Mouse (Mus musculus) cerebral cortex, adult 2 months (tissue): ENCODE data around the gene Gm6676.

Experiments used
- WGBS: fragments of 180-500 bp; shearing (Covaris S2); methylation state at CpG from one replicate; pipeline ENCODE4 v1.1.7; 2018; 5-methylcytosine and 5-hydroxymethylcytosine counted together

The Gm6676 gene

DNA sequence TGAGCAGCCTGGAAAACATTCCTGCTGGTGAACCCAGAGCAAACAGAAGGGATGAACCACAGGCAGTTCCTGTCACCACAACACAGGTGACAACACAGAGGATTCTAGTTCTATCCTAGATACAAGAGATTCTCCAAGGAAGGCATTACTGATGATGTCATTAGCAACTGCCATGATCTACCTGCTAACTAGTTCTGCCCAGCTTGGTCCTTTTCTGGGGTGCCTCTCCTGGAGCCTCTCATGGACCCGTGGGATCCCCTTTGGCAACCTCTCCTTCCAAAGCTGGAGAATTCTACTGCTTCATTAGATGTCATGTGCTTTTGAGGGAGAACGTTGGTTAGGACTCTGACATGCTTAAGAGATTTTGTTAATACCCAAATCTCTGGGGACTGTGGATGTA lies at the start of gene Gm6676:
Gene Gm6676 (minus strand): TSS at position 101 of the 400 bp plus-strand sequence.
- WGBS = no CpG with 5 or more reads among the region's 2 CpGs

DNA sequence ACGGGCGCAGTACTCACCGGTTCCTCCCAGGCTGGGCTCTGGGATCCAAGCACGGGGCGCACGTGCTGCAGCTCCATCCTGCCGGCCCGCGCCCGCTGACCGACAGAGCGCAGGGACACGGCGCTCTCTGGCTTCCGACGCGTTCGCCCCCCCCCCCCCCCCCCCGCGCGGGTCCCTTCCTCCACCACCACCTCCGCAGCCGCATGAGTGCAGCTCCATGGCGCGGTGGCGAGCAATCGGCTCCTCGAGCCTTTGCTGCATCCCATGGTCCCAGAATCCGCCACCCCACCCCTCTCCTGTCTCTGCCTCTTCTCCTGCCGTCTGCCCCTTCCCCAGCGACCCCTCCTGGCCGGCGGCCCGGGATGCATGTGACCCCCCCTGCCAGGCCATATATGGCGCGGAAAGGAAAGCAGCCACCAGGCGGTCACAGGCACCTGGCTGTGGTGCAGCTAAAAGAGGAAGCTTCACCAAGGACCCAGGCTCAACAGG lies 49.3 kb upstream of the Gm6676 start, which contains the start of gene Gm3512:
Gene Gm3512 (minus strand): TSS at position 51 of the 489 bp plus-strand sequence.
- WGBS = no CpG with 5 or more reads among the region's 37 CpGs

DNA sequence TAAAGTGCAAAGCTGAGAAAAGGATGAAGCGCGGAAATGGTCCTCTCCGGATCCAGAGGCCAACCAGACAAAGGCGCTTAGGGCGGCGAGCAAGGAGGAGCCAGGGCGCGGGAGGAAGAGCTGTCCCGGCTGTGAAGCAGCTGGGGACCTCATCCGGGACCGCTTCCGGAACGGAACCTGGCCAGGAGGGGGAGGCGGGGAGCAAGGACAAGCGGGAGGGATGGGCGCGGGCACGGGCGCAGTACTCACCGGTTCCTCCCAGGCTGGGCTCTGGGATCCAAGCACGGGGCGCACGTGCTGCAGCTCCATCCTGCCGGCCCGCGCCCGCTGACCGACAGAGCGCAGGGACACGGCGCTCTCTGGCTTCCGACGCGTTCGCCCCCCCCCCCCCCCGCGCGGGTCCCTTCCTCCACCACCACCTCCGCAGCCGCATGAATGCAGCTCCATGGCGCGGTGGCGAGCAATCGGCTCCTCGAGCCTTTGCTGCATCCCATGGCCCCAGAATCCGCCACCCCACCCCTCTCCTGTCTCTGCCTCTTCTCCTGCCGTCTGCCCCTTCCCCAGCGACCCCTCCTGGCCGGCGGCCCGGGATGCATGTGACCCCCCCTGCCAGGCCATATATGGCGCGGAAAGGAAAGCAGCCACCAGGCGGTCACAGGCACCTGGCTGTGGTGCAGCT lies 19.9 kb downstream of the Gm6676 start:
- 2% methylated on average over 13 of the region's 54 CpGs for WGBS

DNA sequence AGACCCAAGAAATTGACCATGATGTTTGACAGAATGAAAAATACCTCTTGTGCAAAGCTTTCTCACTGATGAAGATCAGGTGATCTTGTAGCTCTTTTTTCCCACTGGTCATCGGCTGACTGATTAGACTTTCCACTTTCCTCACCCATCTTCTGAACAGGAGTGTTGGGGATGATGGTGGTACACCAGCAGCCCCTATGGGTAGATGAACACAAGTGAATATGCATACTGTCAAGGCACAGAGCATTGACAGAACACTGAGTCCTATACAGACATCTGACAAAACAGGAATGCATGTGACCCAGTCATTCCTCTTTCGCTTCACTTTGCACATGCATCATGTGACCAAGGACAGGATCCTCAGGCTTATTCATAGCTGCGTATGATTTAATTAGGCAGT lies 24.7 kb downstream of the Gm6676 start, which contains the start of gene Gm3696:
Gene Gm3696 (minus strand): TSS at position 101 of the 400 bp plus-strand sequence.
- WGBS = 100% methylated on average over 1 of the region's 3 CpGs
